Mouse (Mus musculus) activated CD4-positive, CD25-positive, alpha-beta regulatory T cell, adult 4 months (primary cell): Measurements from ENCODE around the gene Acss3. TPM values are rescaled to one million over a fixed set of nuclear protein-coding genes. Genes with fewer than 3 reads are reported as not detected.

ENCODE experiments used
- ATAC-seq: one replicate; pipeline ENCODE4 v1.8.0; 2017
- polyA plus RNA-seq, 2 experiments: library from polyadenylated mRNA; unstranded; fragments of 100-300 nt; shearing (Covaris generic); gene quantifications; one replicate each; pipeline ENCODE4 v1.2.1; 2017

Acss3 gene
- polyA plus RNA-seq, 2 experiments from 2014 or later, result not detected

- no peak for ATAC-seq
These were observed 125.3 kb downstream of the Acss3 start for GRCm38 (mm10) chr10:106998052-106998625.

GRCm38 (mm10) chr10:106989478-106989877 is 134.0 kb downstream of the Acss3 start:
- no peak for ATAC-seq

- ATAC-seq, result no peak
These were observed 148.0 kb downstream of the Acss3 start for GRCm38 (mm10) chr10:106975193-106976141.

- ATAC-seq, result no peak
These were observed 164.4 kb downstream of the Acss3 start for GRCm38 (mm10) chr10:106959026-106959425.

GRCm38 (mm10) chr10:106941380-106941779 is 182.1 kb downstream of the Acss3 start:
- ATAC-seq, result no peak

GRCm38 (mm10) chr10:106939441-106939840 is 184.0 kb downstream of the Acss3 start:
- ATAC-seq, result no peak

GRCm38 (mm10) chr10:106938851-106939250 is 184.6 kb downstream of the Acss3 start:
- no peak for ATAC-seq

GRCm38 (mm10) chr10:106936996-106937395 is 186.5 kb downstream of the Acss3 start:
- ATAC-seq, result no peak

GRCm38 (mm10) chr10:106932571-106933073 is 190.8 kb downstream of the Acss3 start:
- no peak for ATAC-seq

- no peak for ATAC-seq
These were observed 194.7 kb downstream of the Acss3 start for GRCm38 (mm10) chr10:106928576-106929332.

GRCm38 (mm10) chr10:106924798-106925197 is 198.7 kb downstream of the Acss3 start:
- ATAC-seq, result no peak

- ATAC-seq, result no peak
These were observed 199.1 kb downstream of the Acss3 start for GRCm38 (mm10) chr10:106924334-106924733.

GRCm38 (mm10) chr10:106914822-106915221 is 208.6 kb downstream of the Acss3 start:
- no peak for ATAC-seq

GRCm38 (mm10) chr10:106914275-106914674 is 209.2 kb downstream of the Acss3 start:
- no peak for ATAC-seq

GRCm38 (mm10) chr10:106913032-106913431 is 210.4 kb downstream of the Acss3 start:
- ATAC-seq, result no peak

GRCm38 (mm10) chr10:106910108-106910507 is 213.4 kb downstream of the Acss3 start:
- no peak for ATAC-seq

- ATAC-seq, result no peak
These were observed 227.1 kb downstream of the Acss3 start for GRCm38 (mm10) chr10:106896351-106896750.

Other genes starting within 250 kb of the Acss3 start
- not detected for gene Lin7a, start 148.0 kb upstream of the Acss3 start, polyA plus RNA-seq